Mouse (Mus musculus) intestine, embryonic 15.5 days (tissue): Measurements from ENCODE around the gene Grm3. TPM values are rescaled to one million over a fixed set of nuclear protein-coding genes. Genes with fewer than 3 reads are reported as not detected.

ENCODE experiments used
- ATAC-seq: fragments of 200-750 bp; cut with Nextera tagmentation; 2 replicates; pipeline ENCODE4 v1.8.0; 2017; ENCODE audit warnings: moderate TSS enrichment, moderate library complexity
- H3K27ac ChIP-seq: fragments of 300-500 bp; sonication (generic); 2 replicates; pipeline ENCODE4 v1.5.1; 2015; ENCODE audit warnings: mild to moderate bottlenecking, inconsistent platforms
- H3K27me3 ChIP-seq: fragments of 300-500 bp; sonication (generic); replicated peaks from 2 replicates; pipeline ENCODE4 v1.6.1; 2015; ENCODE audit warnings: inconsistent platforms
- H3K36me3 ChIP-seq: fragments of 300-500 bp; sonication (generic); 2 replicates; pipeline ENCODE4 v1.6.1; 2015; ENCODE audit warnings: inconsistent platforms
- H3K4me1 ChIP-seq: fragments of 300-500 bp; sonication (generic); replicated peaks from 2 replicates; pipeline ENCODE4 v1.6.1; 2015; ENCODE audit warnings: inconsistent platforms
- H3K4me2 ChIP-seq: fragments of 300-500 bp; sonication (generic); replicated peaks from 2 replicates; pipeline ENCODE4 v1.6.1; 2015; ENCODE audit warnings: mild to moderate bottlenecking, inconsistent platforms
- H3K4me3 ChIP-seq: fragments of 300-500 bp; sonication (generic); replicated peaks from 2 replicates; pipeline ENCODE4 v1.5.1; 2015; ENCODE audit warnings: inconsistent platforms
- H3K9ac ChIP-seq: fragments of 300-500 bp; sonication (generic); 2 replicates; pipeline ENCODE4 v1.6.1; 2015; ENCODE audit warnings: inconsistent platforms
- H3K9me3 ChIP-seq: fragments of 300-500 bp; sonication (generic); 2 replicates; pipeline ENCODE4 v1.6.1; 2016; ENCODE audit warnings: inconsistent platforms
- WGBS: fragments of 180-500 bp; shearing (Covaris S2); methylation state at CpG from one replicate; pipeline ENCODE4 v1.1.7; 2015; 5-methylcytosine and 5-hydroxymethylcytosine counted together
- polyA plus RNA-seq: library from polyadenylated mRNA; unstranded; fragments of >200 nt; fragmentation: Nextera tagmentation; extraction: Ambion mirVana; gene quantifications from 2 replicates; pipeline ENCODE4 v1.2.1, GENCODE M21; 2015

Gene Grm3
- polyA plus RNA-seq, 1 experiment from 2014 or later: 0.20 TPM

GRCm38 (mm10) chr5:9579021-9579420 is 145.9 kb downstream of the Grm3 start:
- no peak for ATAC-seq
- H3K4me1 ChIP-seq: no peaks in the 10 kb centered on the region
- H3K9ac ChIP-seq: no peak overlapping the region
- H3K9me3 ChIP-seq: no peaks in the 10 kb centered on the region
- 87% methylated on average over 2 of the region's 2 CpGs for WGBS
- H3K27me3 ChIP-seq: no peaks in the 10 kb centered on the region
- no peak overlapping the region for H3K4me3 ChIP-seq
- no peak overlapping the region for H3K4me2 ChIP-seq
- H3K27ac ChIP-seq: no peak overlapping the region
- no peaks in the 10 kb centered on the region for H3K36me3 ChIP-seq

GRCm38 (mm10) chr5:9578571-9578970 is 146.4 kb downstream of the Grm3 start:
- no peaks in the 10 kb centered on the region for H3K4me1 ChIP-seq
- no peak overlapping the region for H3K9ac ChIP-seq
- no peak overlapping the region for H3K4me2 ChIP-seq
- ATAC-seq: no peak
- WGBS: 73% methylated on average over 2 of the region's 2 CpGs
- no peak overlapping the region for H3K27ac ChIP-seq
- H3K4me3 ChIP-seq: no peak overlapping the region
- H3K27me3 ChIP-seq: no peaks in the 10 kb centered on the region
- no peaks in the 10 kb centered on the region for H3K36me3 ChIP-seq
- H3K9me3 ChIP-seq: no peaks in the 10 kb centered on the region

GRCm38 (mm10) chr5:9570946-9571345 is 154.0 kb downstream of the Grm3 start:
- ATAC-seq: no peak
- 81% methylated on average over 6 of the region's 6 CpGs for WGBS
- H3K4me3 ChIP-seq: no peak overlapping the region
- H3K4me1 ChIP-seq: no peaks in the 10 kb centered on the region
- H3K4me2 ChIP-seq: no peak overlapping the region
- H3K36me3 ChIP-seq: no peaks in the 10 kb centered on the region
- H3K27me3 ChIP-seq: no peaks in the 10 kb centered on the region
- H3K9ac ChIP-seq: no peak overlapping the region
- H3K9me3 ChIP-seq: no peaks in the 10 kb centered on the region
- no peak overlapping the region for H3K27ac ChIP-seq

GRCm38 (mm10) chr5:9557706-9558105 is 167.3 kb downstream of the Grm3 start:
- Histone ChIP-seq H3K9me3 (no peaks in the 10 kb centered on the region), H3K4me2 (no peak overlapping the region), H3K27me3 (no peaks in the 10 kb centered on the region), H3K36me3 (no peaks in the 10 kb centered on the region), H3K4me3 (no peak overlapping the region), H3K4me1 (no peaks in the 10 kb centered on the region), H3K9ac (no peak overlapping the region), H3K27ac (no peak overlapping the region)
- ATAC-seq: no peak
- 58% methylated on average over 3 of the region's 3 CpGs for WGBS

GRCm38 (mm10) chr5:9540822-9541557 is 184.0 kb downstream of the Grm3 start:
- no peaks in the 10 kb centered on the region for H3K27me3 ChIP-seq
- no peak overlapping the region for H3K9ac ChIP-seq
- WGBS: 35% methylated on average over 8 of the region's 8 CpGs
- H3K4me3 ChIP-seq: no peak overlapping the region
- H3K36me3 ChIP-seq: no peaks in the 10 kb centered on the region
- H3K9me3 ChIP-seq: no peaks in the 10 kb centered on the region
- no peak overlapping the region for H3K4me2 ChIP-seq
- no peak overlapping the region for H3K27ac ChIP-seq
- ATAC-seq: no peak
- H3K4me1 ChIP-seq: no peaks in the 10 kb centered on the region

- ATAC-seq: no peak
- Histone ChIP-seq H3K27me3 (no peaks in the 10 kb centered on the region), H3K4me1 (no peaks in the 10 kb centered on the region), H3K9me3 (no peaks in the 10 kb centered on the region), H3K36me3 (no peaks in the 10 kb centered on the region), H3K4me3 (no peak overlapping the region), H3K4me2 (no peak overlapping the region), H3K27ac (no peak overlapping the region), H3K9ac (no peak overlapping the region)
- WGBS: 88% methylated on average over 4 of the region's 4 CpGs
These were observed 199.5 kb downstream of the Grm3 start for GRCm38 (mm10) chr5:9525507-9525906.

GRCm38 (mm10) chr5:9511027-9511426 is 213.9 kb downstream of the Grm3 start:
- WGBS: 86% methylated on average over 1 of the region's 1 CpGs
- no peak overlapping the region for H3K9ac ChIP-seq
- no peaks in the 10 kb centered on the region for H3K9me3 ChIP-seq
- H3K4me1 ChIP-seq: no peaks in the 10 kb centered on the region
- no peaks in the 10 kb centered on the region for H3K36me3 ChIP-seq
- no peak for ATAC-seq
- no peak overlapping the region for H3K4me2 ChIP-seq
- no peak overlapping the region for H3K4me3 ChIP-seq
- H3K27ac ChIP-seq: no peak overlapping the region
- H3K27me3 ChIP-seq: no peaks in the 10 kb centered on the region

GRCm38 (mm10) chr5:9497235-9497634 is 227.7 kb downstream of the Grm3 start:
- H3K27me3 ChIP-seq: no peaks in the 10 kb centered on the region
- no peaks in the 10 kb centered on the region for H3K9me3 ChIP-seq
- no peak overlapping the region for H3K4me3 ChIP-seq
- H3K27ac ChIP-seq: no peak overlapping the region
- H3K9ac ChIP-seq: no peak overlapping the region
- H3K4me2 ChIP-seq: no peak overlapping the region
- no peak for ATAC-seq
- WGBS: 64% methylated on average over 4 of the region's 4 CpGs
- no peaks in the 10 kb centered on the region for H3K4me1 ChIP-seq
- no peaks in the 10 kb centered on the region for H3K36me3 ChIP-seq

- Histone ChIP-seq H3K36me3 (no peaks in the 10 kb centered on the region), H3K4me2 (no peak overlapping the region), H3K27ac (no peak overlapping the region), H3K27me3 (no peaks in the 10 kb centered on the region), H3K9me3 (no peaks in the 10 kb centered on the region), H3K4me3 (no peak overlapping the region), H3K9ac (no peak overlapping the region), H3K4me1 (no peaks in the 10 kb centered on the region)
- no peak for ATAC-seq
- 29% methylated on average over 5 of the region's 5 CpGs for WGBS
These were observed 229.5 kb downstream of the Grm3 start for GRCm38 (mm10) chr5:9495456-9495855.

GRCm38 (mm10) chr5:9477587-9477986 is 247.4 kb downstream of the Grm3 start:
- Histone ChIP-seq H3K27ac (no peak overlapping the region), H3K4me2 (no peak overlapping the region), H3K27me3 (no peaks in the 10 kb centered on the region), H3K9me3 (no peaks in the 10 kb centered on the region), H3K4me3 (no peak overlapping the region), H3K4me1 (no peaks in the 10 kb centered on the region), H3K36me3 (no peaks in the 10 kb centered on the region), H3K9ac (no peak overlapping the region)
- 87% methylated on average over 3 of the region's 3 CpGs for WGBS
- no peak for ATAC-seq

GRCm38 (mm10) chr5:9453298-9453697 is 271.7 kb downstream of the Grm3 start:
- WGBS: 93% methylated on average over 2 of the region's 2 CpGs
- ATAC-seq: no peak
- H3K4me3 ChIP-seq: no peak overlapping the region

GRCm38 (mm10) chr5:9449570-9449969 is 275.4 kb downstream of the Grm3 start:
- 79% methylated on average over 5 of the region's 5 CpGs for WGBS

More at GRCm38 (mm10) chr5:9453298-9453697, 271.7 kb downstream of the Grm3 start:
- Histone ChIP-seq H3K36me3 (no peaks in the 10 kb centered on the region), H3K27ac (no peak overlapping the region), H3K9me3 (no peaks in the 10 kb centered on the region), H3K4me1 (no peaks in the 10 kb centered on the region), H3K9ac (no peak overlapping the region), H3K27me3 (no peaks in the 10 kb centered on the region), H3K4me2 (no peak overlapping the region)

GRCm38 (mm10) chr5:9448931-9449330 is 276.0 kb downstream of the Grm3 start:
- ATAC-seq: no peak
- Histone ChIP-seq H3K27ac (no peak overlapping the region), H3K4me1 (no peaks in the 10 kb centered on the region), H3K4me2 (no peak overlapping the region), H3K36me3 (no peaks in the 10 kb centered on the region), H3K27me3 (no peaks in the 10 kb centered on the region), H3K9ac (no peak overlapping the region), H3K4me3 (no peak overlapping the region), H3K9me3 (no peaks in the 10 kb centered on the region)
- WGBS: 85% methylated on average over 6 of the region's 6 CpGs

More at GRCm38 (mm10) chr5:9449570-9449969, 275.4 kb downstream of the Grm3 start:
- Histone ChIP-seq H3K9me3 (no peaks in the 10 kb centered on the region), H3K27ac (no peak overlapping the region), H3K4me3 (no peak overlapping the region), H3K9ac (no peak overlapping the region), H3K4me1 (no peaks in the 10 kb centered on the region), H3K4me2 (no peak overlapping the region), H3K27me3 (no peaks in the 10 kb centered on the region), H3K36me3 (no peaks in the 10 kb centered on the region)
- no peak for ATAC-seq
